Mouse (Mus musculus) ovary, postnatal 10 days (tissue): ENCODE results near the gene Iqgap2.

Experiments used
- DNase-seq: peaks from one replicate; pipeline ENCODE4 v3.0.0; 2022; ENCODE audit warnings: low spot score

Gene Iqgap2

GRCm38 (mm10) chr13:95617671-95618171 is 274.0 kb downstream of the Iqgap2 start:
- DNase-seq: no peak

GRCm38 (mm10) chr13:95617082-95617670 is 274.5 kb downstream of the Iqgap2 start:
- DNase-seq: no peak

GRCm38 (mm10) chr13:95616512-95616911 is 275.2 kb downstream of the Iqgap2 start:
- no peak for DNase-seq

- no peak for DNase-seq
These were observed 277.0 kb downstream of the Iqgap2 start for GRCm38 (mm10) chr13:95614757-95615156.

- DNase-seq: no peak
These were observed 279.5 kb downstream of the Iqgap2 start for GRCm38 (mm10) chr13:95612243-95612642.

GRCm38 (mm10) chr13:95611752-95612151 is 280.0 kb downstream of the Iqgap2 start:
- no peak for DNase-seq

- DNase-seq: no peak
These were observed 280.7 kb downstream of the Iqgap2 start for GRCm38 (mm10) chr13:95610786-95611562.

- DNase-seq: no peak
These were observed 282.7 kb downstream of the Iqgap2 start for GRCm38 (mm10) chr13:95609088-95609420.

- no peak for DNase-seq
These were observed 283.2 kb downstream of the Iqgap2 start for GRCm38 (mm10) chr13:95608416-95609087.

GRCm38 (mm10) chr13:95607019-95607418 is 284.7 kb downstream of the Iqgap2 start:
- no peak for DNase-seq

GRCm38 (mm10) chr13:95604288-95604687 is 287.4 kb downstream of the Iqgap2 start:
- DNase-seq: no peak

GRCm38 (mm10) chr13:95599833-95600359 is 291.8 kb downstream of the Iqgap2 start:
- DNase-seq: no peak

GRCm38 (mm10) chr13:95598232-95598920 is 293.3 kb downstream of the Iqgap2 start:
- no peak for DNase-seq

GRCm38 (mm10) chr13:95597578-95597977 is 294.1 kb downstream of the Iqgap2 start:
- no peak for DNase-seq

- DNase-seq: no peak
These were observed 295.0 kb downstream of the Iqgap2 start for GRCm38 (mm10) chr13:95596689-95597088.

GRCm38 (mm10) chr13:95595921-95596320 is 295.8 kb downstream of the Iqgap2 start:
- no peak for DNase-seq

GRCm38 (mm10) chr13:95595411-95595810 is 296.3 kb downstream of the Iqgap2 start:
- DNase-seq: no peak

- DNase-seq: no peak
These were observed 298.9 kb downstream of the Iqgap2 start for GRCm38 (mm10) chr13:95592860-95593259.

GRCm38 (mm10) chr13:95591606-95592005 is 300.1 kb downstream of the Iqgap2 start:
- no peak for DNase-seq

- DNase-seq: no peak
These were observed 304.1 kb downstream of the Iqgap2 start for GRCm38 (mm10) chr13:95587628-95588027.

GRCm38 (mm10) chr13:95584898-95585297 is 306.8 kb downstream of the Iqgap2 start:
- DNase-seq: no peak
